Mouse (Mus musculus) layer of hippocampus, postnatal 10 days (tissue): Measurements from ENCODE around the gene Dip2b. TPM values are rescaled to one million over a fixed set of nuclear protein-coding genes. Genes with fewer than 3 reads are reported as not detected.

Experiments used
- DNase-seq, 2 experiments: peaks; one replicate each; pipeline ENCODE4 v3.0.0; 2021; ENCODE audit warnings: low spot score in 2 of 2
- total RNA-seq, 2 experiments: library from RNA; stranded (reverse); gene quantifications; 2 replicates each; pipeline ENCODE4 v1.2.3; 2021

Gene Dip2b
- total RNA-seq, 2 experiments from 2014 or later, result 48.7 to 51.0 TPM

DNA sequence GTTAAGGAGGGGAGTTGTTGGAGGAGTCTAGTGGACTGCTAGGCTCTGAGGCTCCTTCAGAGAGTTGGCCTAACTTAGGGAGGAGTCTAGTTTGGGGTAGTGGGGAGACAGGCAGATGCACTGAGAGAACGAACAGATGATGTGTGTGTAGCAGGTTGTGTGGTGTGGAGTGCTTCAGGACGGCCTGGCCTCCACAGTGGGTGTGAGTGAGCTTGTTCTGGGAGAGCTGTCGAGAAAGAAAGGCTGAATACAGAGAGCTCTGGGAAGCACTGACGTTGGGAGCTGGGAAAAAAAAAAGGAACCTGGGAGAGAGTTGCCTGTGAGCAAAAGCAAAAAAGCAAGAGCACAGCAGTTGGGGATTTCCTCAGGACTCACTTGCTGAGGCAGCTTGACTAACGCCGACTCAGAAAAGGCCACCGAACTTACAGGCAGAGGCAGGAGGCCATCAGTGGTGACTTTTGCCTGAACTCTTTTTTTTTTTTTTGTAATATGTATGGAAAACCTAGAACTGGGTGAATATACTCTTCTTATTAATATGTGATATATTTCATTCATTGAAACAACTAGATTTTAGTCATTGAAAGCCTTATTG, 11.1 kb downstream of the Dip2b start:
- no peak for DNase-seq

DNA sequence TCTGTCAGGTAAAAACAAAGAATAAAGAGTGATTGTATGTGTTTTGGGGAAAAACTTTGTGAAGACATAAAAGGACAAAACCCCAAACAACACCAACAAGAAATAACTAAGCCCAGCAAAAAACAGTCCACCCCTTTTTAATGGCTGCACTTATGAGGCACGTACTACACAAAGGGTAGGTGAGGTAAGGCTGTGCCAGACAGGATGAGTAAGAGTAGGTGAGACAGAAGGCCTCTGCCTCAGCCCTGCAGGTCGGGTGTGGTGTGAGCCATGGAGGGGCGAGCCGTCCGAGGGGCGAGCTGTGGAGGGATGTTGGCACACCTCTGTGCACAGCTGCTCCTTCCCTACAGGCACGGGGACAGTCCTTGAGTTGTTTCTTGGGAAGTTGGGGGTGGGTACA, 12.5 kb downstream of the Dip2b start:
- no peak for DNase-seq

- no peak for DNase-seq
Measured at GRCm38 (mm10) chr15:100052726-100053125, 14.3 kb downstream of the Dip2b start.

- DNase-seq, result no peak
Measured at GRCm38 (mm10) chr15:100056397-100056908, 18.0 kb downstream of the Dip2b start.

DNA sequence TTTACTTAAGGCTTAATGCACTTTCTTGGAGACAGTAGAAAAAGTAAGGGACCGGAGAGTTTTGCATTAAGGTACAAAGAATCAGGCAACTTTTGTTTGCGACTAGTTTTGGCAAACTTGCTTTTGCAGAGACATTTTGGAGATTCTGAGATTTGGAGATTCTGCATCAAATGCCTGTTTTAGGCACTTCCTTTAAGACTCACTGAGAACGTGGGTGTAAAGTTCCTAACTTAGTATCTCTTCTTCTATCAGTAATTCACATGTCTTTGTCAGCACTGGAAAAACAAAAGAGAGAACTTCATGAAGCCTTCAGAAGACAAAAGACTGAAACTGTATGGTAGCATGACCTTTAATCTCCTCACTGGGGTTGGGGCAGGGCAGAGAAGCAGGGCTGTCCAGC, 19.2 kb downstream of the Dip2b start:
- no peak for DNase-seq

DNA sequence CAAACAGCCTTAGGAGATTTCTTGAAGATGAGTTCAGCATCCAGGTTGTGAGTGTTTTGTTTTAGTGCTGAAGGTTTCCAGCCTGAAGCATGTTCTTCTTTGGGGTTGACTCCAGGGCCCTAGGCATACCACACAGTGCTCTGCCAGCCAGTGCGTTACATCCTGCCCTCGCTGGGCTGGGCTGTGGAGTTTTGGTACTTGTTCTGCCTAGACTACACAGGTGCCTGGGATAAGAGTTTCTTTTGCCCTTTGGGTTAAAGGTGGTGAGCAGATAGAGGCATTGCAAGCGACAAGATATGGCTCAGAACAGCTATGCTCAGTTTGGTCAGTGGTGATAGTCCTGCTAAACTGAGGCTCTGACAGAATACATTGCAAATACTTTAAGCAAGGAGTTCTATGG, 19.7 kb downstream of the Dip2b start:
- no peak for DNase-seq

DNA sequence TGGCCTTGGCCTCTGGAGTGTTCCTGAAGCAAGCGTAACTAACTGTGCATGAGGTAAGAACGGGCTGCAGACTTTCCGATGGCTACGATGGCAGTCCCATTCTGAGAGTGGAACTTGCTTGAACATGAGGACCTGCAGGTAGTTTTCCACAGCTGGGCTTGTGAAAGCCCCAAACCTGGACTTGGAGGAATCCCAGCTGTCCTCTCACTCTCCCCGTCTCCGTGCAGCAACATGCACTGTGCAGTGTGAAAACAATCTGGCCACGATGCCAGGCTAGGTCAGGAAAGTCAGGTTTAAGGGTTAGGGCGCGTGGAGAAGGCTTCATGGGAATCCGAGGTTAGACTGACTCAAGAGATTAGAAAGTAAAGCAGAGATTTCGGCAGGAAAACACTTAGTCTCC, 20.4 kb downstream of the Dip2b start:
- no peak for DNase-seq

DNA sequence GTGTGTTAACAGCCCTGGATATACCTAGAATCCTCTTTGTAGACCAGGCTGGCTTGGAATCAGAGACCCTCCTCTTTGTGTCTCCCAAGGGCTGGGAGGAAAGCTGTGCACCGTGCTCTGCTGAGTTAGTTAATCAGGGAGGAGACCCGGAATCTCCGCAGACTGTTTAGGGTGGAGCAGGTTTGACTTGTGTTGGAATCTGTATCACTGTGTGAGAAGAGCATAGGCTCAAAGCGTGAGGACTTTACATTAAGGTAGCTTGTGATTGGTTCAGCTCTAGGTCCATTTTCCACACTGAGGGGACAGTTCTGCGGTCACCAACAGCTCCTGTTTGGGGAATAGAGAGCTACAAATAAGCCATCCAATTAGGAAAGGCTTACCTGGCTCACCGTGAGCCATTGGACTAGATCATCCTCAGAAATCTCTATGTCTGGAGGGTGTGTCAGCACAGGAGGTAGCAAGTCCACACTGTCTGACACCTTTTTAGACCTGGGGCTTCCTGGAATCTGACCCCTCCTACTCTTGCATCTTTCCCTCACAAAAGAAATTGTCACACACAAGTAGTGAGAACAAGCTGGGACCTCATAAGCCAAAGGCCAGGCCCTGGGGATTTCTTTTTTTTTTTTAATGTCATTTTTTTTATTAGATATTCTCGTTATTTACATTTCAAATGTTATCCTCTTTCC, 21.3 kb downstream of the Dip2b start:
- DNase-seq, result no peak

- DNase-seq, result no peak
Measured at GRCm38 (mm10) chr15:100060513-100061140, 22.2 kb downstream of the Dip2b start.

DNA sequence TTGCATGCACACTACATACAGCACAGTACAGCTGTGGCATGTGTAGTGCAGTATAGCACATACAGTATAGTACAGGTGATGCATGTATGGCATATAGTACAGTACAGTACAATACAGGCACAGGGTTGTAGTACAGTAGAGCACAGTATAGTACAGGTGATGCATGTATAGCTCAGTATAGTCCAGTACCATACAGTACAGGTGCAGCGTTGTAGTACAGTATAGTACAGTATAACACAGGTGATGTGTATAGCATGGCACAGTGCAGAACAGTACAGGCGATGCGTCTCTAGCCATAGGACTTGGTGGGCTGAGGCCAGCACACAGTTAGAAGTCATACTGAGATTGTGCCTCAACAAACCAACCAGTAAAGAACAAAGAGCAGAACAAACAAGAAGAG, 22.9 kb downstream of the Dip2b start:
- DNase-seq, result no peak

GRCm38 (mm10) chr15:100063229-100063773, 24.8 kb downstream of the Dip2b start:
- no peak for DNase-seq

GRCm38 (mm10) chr15:100066702-100067101, 28.2 kb downstream of the Dip2b start:
- DNase-seq, result no peak

GRCm38 (mm10) chr15:100069101-100069500, 30.6 kb downstream of the Dip2b start:
- no peak for DNase-seq

DNA sequence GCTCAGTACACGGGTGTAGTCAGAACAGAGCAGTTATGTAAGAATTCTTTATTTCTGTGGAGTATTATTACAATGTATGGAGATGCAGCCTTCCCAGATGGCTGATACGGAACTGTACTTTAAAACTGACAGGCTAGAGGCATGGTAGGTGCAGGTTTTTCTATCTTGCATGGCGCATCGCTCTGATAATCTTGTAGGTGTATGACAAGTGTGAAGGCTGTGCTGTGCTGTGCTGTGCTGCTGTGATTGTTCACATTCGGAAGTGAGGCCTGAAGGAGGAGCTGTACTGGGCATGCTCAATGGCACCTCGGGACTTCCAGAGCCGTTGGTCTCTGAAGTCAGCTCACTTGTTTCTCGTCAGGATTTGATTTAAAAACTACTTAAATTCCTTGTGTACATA, 31.6 kb downstream of the Dip2b start:
- no peak for DNase-seq

DNA sequence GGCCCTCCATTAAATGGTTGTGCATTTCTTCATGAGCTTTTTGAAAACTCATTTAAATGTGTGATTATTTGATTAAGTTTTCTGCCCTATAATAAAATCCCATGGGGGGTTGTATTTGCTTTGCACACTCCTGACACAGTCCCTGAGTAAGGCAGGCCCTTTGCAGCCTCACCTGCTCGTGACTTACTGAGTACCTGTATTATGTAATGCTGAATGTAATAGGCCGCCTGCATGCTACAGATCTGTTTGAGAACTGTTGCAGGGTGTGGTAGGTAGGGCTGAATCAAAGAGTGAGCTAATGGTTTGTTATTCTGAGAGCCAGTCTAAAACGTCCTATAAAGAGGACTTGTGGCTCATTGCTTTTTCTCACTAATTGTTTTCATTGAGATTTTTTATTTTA, 33.4 kb downstream of the Dip2b start:
- no peak for DNase-seq

DNA sequence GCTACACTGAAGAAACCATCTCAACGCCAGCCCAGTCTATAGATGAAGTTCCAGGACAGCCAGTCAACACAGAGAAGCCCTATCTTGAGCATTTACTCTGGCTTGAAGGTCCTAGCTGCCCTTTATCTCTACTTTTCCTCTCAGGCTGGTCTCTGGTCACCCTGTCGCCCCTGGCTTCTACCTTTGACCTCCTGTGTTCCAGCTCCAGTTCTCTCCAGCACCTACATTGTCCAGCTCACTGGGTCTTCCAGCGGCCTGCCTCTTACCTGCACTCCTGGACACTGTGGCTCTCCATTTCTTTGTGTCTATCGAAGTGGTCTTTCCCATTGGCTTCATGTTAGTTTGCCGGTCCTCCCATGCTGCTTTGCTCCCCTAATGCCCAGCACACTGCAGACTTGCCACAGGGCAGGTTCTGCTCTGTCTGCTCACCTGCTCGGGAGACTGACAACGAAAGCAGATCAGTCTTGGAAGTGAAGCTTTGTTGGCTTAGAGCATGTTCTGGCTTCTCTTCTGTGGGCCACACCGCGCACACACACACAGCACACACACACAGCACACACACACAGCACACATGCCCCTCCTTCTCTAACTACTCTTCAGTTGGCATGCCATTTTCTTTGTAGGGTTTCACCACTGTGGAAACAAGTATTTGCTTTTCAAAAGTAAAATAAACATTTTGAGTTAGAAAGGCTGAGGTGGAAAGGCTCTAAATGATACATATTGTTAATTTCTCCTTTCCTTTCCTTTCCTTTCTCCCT, 35.4 kb downstream of the Dip2b start:
- no peak for DNase-seq

GRCm38 (mm10) chr15:100074754-100075153, 36.3 kb downstream of the Dip2b start:
- no peak for DNase-seq

DNA sequence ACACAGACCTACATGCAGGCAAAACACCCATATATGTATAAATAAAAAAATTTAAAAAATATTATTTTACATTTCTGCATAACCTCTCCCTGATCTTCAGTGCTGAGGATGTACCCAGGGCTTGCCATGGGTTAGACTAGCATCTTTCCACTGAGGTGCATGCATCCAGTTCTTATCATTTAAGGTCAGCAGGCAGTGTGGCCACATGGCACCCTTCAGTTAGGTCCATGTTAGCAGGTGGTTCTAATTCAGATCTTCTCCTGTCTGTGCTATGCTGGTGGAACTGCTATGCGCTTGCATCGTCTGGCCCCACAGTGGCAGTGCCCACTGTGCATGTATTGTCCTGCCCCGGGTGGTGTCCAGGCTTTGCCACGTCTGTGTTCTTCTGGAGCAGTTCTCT, 37.9 kb downstream of the Dip2b start:
- DNase-seq, result no peak

GRCm38 (mm10) chr15:100080833-100081477, 42.5 kb downstream of the Dip2b start:
- no peak for DNase-seq

- no peak for DNase-seq
Measured at GRCm38 (mm10) chr15:100081478-100081998, 43.1 kb downstream of the Dip2b start.

GRCm38 (mm10) chr15:100082052-100082451, 43.6 kb downstream of the Dip2b start:
- no peak for DNase-seq
